Mouse (Mus musculus): ENCODE measurements around the gene Cpeb2.

The Cpeb2 gene

GRCm38 (mm10) chr5:43328579-43328978, 95.6 kb downstream of the Cpeb2 start:
- DNase-seq, result no peak

DNA sequence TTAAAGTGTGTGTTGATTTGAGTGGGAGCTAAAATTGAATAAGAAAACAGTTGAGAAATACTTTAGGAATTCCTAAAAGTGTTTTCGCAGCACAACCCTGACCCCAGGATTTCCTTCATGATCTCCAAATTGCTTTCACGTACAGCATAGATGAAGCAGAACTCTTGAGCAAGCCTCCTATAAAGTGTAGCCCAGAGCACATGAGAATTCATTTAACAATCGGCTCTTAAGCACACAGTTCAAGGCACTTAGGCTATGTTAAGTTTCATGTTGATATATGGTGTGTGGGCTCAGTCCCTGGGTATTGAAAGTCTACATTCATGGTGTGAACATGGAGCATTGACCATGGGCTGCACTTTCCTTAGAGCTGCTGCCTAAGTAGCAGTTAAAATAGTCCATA, 97.3 kb downstream of the Cpeb2 start:
- DNase-seq, result no peak

GRCm38 (mm10) chr5:43334469-43334868, 101.5 kb downstream of the Cpeb2 start:
- DNase-seq, result no peak

DNA sequence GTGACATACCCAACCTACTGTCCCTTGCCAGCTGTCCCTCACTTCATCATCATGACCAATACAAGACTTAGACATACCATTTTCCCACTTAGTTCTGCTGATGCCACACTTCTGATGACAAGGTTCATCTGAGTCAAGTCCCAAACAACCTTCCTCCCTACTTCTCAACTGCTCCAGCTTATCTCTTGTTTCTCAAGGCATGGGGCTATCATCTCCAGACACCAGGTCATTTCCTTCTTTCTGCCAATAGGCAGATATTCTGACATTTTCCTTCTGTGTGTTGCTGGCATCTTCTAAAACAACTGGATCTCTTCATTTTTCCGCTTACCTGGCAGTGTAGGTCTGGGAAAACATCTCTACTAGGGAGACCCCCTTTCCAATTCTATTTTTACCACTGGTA, 104.2 kb downstream of the Cpeb2 start:
- DNase-seq, result no peak

DNA sequence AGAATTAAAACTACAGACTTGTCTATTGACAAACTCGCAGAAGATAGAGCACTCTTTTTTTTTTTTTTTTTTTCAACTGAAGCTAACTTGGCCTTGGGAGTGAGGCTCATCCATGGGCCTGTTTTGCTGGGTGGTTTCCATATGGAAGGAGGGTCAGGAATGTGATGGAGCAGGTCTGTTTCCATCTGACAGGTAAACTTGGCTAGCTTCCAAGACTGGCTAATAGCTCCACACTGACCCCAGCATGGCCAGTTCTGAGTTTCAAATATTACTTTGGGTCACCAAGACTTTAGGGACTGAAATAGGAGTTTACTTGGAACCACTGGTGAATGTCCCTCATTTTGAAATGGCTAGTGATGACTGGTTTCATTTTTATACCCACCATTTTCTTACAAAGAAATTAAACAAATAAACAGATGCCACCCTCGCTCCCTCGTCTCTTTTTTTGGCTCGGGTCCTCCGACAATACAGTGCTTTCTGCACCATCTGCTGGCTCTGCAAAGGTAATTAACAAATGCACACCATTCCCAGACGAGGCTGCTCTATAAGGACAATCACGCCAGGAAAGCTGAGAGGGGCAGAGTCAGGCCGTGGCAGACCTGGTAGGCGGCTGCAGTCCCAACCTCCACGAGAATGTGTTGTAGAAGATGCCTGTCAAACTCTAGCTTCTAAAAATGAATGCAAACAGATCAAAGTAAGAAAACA, 106.0 kb downstream of the Cpeb2 start:
- no peak for DNase-seq
